Mouse (Mus musculus) kidney, adult 2 months (tissue): ENCODE data around the gene Vmn1r160. TPM values are rescaled to one million over a fixed set of nuclear protein-coding genes. Genes with fewer than 3 reads are reported as not detected.
"Not testable (repeated sequence)": the region's sequence is repeated elsewhere in the genome, so short reads cannot be mapped to it uniquely, and the experiment has no call there.

Experiments used
- DNase-seq: peaks from one replicate; pipeline ENCODE4 v3.0.0; 2021
- H3K27ac ChIP-seq: fragments of 200-500 bp; 2 replicates; pipeline ENCODE4 v1.5.1; 2012; ENCODE audit warnings: low read depth, low read length, control low read depth, inconsistent platforms; ENCODE audit not compliant: insufficient read depth
- H3K27me3 ChIP-seq: fragments of 200-500 bp; replicated peaks from 2 replicates; pipeline ENCODE4 v1.6.1; 2012; ENCODE audit warnings: mild to moderate bottlenecking, moderate library complexity, low read length, inconsistent platforms; ENCODE audit not compliant: control insufficient read depth, insufficient read depth
- H3K36me3 ChIP-seq: fragments of 200-500 bp; 2 replicates; pipeline ENCODE4 v1.6.1; 2012; ENCODE audit warnings: mild to moderate bottlenecking, moderate library complexity, low read length, inconsistent platforms; ENCODE audit not compliant: control insufficient read depth, insufficient read depth
- H3K4me1 ChIP-seq: fragments of 200-500 bp; 2 replicates; pipeline ENCODE4 v1.6.1; 2011; ENCODE audit warnings: low read length; ENCODE audit not compliant: control insufficient read depth, insufficient read depth
- H3K4me3 ChIP-seq: fragments of 200-500 bp; 2 replicates; pipeline ENCODE4 v1.5.1; 2011; ENCODE audit warnings: mild to moderate bottlenecking, low read depth, low read length, control low read depth; ENCODE audit not compliant: insufficient read depth
- WGBS: fragments of 180-500 bp; shearing (Covaris S2); methylation state at CpG from one replicate; pipeline ENCODE4 v1.1.7; 2018; 5-methylcytosine and 5-hydroxymethylcytosine counted together
- polyA plus RNA-seq: library from polyadenylated mRNA; depleted of rRNA; stranded (reverse); fragments of >200 nt; gene quantifications from 2 replicates; pipeline ENCODE4 v1.2.3, GENCODE M21; 2012; rRNA removed

Gene Vmn1r160
- not detected in 2 replicates for polyA plus RNA-seq

DNA sequence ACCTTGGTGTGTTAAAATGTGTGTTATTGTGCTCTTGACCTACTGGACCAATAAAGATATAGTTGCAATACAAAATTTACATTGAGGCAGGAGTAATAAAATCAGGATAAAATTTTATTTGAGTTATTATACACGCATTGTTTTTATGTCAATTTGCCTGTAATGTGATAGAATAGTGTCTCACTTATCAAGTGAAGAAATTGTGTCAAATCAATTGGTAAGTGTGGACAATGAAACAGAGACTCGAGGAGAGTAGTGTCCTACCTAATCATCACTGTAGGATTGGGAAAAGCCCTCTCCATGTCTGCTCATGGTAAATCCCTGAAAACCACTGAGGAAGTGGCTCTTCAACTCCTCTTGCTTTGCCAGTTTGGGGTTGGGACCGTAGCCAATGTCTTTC, at the start of gene Vmn1r160:
Vmn1r160 (plus strand) TSS at position 301 of the 400 bp plus-strand sequence.
- not testable (repeated sequence) for H3K4me3 ChIP-seq, H3K36me3 ChIP-seq, DNase-seq, H3K27ac ChIP-seq, H3K4me1 ChIP-seq, H3K27me3 ChIP-seq
- WGBS: 30% methylated on average over 1 of the region's 3 CpGs

DNA sequence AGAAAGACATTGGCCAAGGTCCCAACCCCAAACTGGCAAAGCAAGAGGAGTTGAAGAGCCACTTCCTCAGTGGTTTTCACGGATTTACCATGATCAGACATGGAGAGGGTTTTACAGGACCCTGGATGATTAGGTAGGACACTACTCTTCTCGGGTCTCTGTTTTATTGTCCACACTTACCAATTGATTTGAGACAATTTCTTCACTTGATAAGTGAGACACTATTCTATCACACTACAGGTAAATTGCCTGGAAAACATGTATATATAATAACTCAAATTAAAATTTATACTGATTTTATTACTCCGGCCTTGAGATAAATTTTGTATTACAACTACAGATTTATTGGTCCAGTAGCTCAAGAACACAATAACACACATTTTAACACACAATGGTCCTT, 27.5 kb upstream of the Vmn1r160 start, which contains the start of gene Vmn1r159:
Vmn1r159 (minus strand) TSS at position 101 of the 400 bp plus-strand sequence.
- not testable (repeated sequence) for H3K4me1 ChIP-seq, H3K27ac ChIP-seq, H3K4me3 ChIP-seq, H3K27me3 ChIP-seq, H3K36me3 ChIP-seq, DNase-seq
- WGBS: 60% methylated on average over 3 of the region's 3 CpGs

Other genes starting within 250 kb of the Vmn1r160 start
- not detected in 2 replicates for gene Vmn1r155, start 213.2 kb upstream of the Vmn1r160 start, polyA plus RNA-seq
- gene Gm8693, start 178.9 kb upstream of the Vmn1r160 start, polyA plus RNA-seq: not detected in 2 replicates
- not detected in 2 replicates for gene Gm4567, start 151.5 kb upstream of the Vmn1r160 start, polyA plus RNA-seq
- gene Vmn1r157, start 109.5 kb upstream of the Vmn1r160 start, polyA plus RNA-seq: not detected in 2 replicates
- gene Vmn1r158, start 80.4 kb upstream of the Vmn1r160 start, polyA plus RNA-seq: not detected in 2 replicates
- gene Vmn1r159, start 27.6 kb upstream of the Vmn1r160 start, polyA plus RNA-seq: not detected in 2 replicates
- not detected in 2 replicates for gene Gm4214, start 113.4 kb downstream of the Vmn1r160 start, polyA plus RNA-seq
- gene Gm4216, start 148.7 kb downstream of the Vmn1r160 start, polyA plus RNA-seq: not detected in 2 replicates
- not detected in 2 replicates for gene Vmn1r163, start 184.3 kb downstream of the Vmn1r160 start, polyA plus RNA-seq
- not detected in 2 replicates for gene Gm8720, start 196.2 kb downstream of the Vmn1r160 start, polyA plus RNA-seq